Mouse (Mus musculus) right cerebral cortex, postnatal 25 days (tissue): Measurements from ENCODE around the gene Mettl23.
"Not testable (repeated sequence)": the region's sequence is repeated elsewhere in the genome, so short reads cannot be mapped to it uniquely, and the experiment has no call there.

Experiments
- DNase-seq: peaks from one replicate; pipeline ENCODE4 v3.0.0; 2022

The Mettl23 gene

GRCm38 (mm10) chr11:116819932-116820593 lies 23.0 kb upstream of the Mettl23 start:
- no peak for DNase-seq

GRCm38 (mm10) chr11:116821057-116821940 lies 21.8 kb upstream of the Mettl23 start:
- no peak for DNase-seq

- DNase-seq: no peak
Observed at GRCm38 (mm10) chr11:116822215-116822614, 20.9 kb upstream of the Mettl23 start.

- no peak for DNase-seq
Observed at GRCm38 (mm10) chr11:116822626-116823025, 20.5 kb upstream of the Mettl23 start.

- DNase-seq: no peak
Observed at GRCm38 (mm10) chr11:116823255-116823654, 19.8 kb upstream of the Mettl23 start.

GRCm38 (mm10) chr11:116823885-116824284 lies 19.2 kb upstream of the Mettl23 start:
- DNase-seq: not testable (repeated sequence)

GRCm38 (mm10) chr11:116825230-116825629 lies 17.8 kb upstream of the Mettl23 start:
- DNase-seq: no peak

GRCm38 (mm10) chr11:116826550-116827504 lies 16.3 kb upstream of the Mettl23 start:
- DNase-seq: no peak

GRCm38 (mm10) chr11:116827534-116828165 lies 15.4 kb upstream of the Mettl23 start, which contains the start of gene Mxra7:
Mxra7 (minus strand) TSS chr11:116828046.
- DNase-seq: peak; percentile 60

- DNase-seq: no peak
Observed at GRCm38 (mm10) chr11:116832172-116832685, 10.8 kb upstream of the Mettl23 start.

- no peak for DNase-seq
Observed at GRCm38 (mm10) chr11:116834954-116835353, 8.1 kb upstream of the Mettl23 start.

GRCm38 (mm10) chr11:116836283-116836682 lies 6.8 kb upstream of the Mettl23 start:
- no peak for DNase-seq

GRCm38 (mm10) chr11:116837441-116837840 lies 5.6 kb upstream of the Mettl23 start:
- no peak for DNase-seq

GRCm38 (mm10) chr11:116838936-116839335 lies 4.1 kb upstream of the Mettl23 start:
- DNase-seq: no peak

GRCm38 (mm10) chr11:116839601-116840000 lies 3.5 kb upstream of the Mettl23 start:
- no peak for DNase-seq

- no peak for DNase-seq
Observed at GRCm38 (mm10) chr11:116840748-116841147, 2.3 kb upstream of the Mettl23 start.

- DNase-seq: peak; percentile 79
Observed at GRCm38 (mm10) chr11:116842531-116843260, 382 bp upstream of the Mettl23 start.

GRCm38 (mm10) chr11:116846593-116847181 lies 3.6 kb downstream of the Mettl23 start:
- DNase-seq: no peak

GRCm38 (mm10) chr11:116847187-116848085 lies 4.4 kb downstream of the Mettl23 start:
- DNase-seq: no peak
